Comparison of ENCODE assay signal across 26 mouse cellular contexts in genomic region chr14:48736969-48737860, GRCm38 (mm10).
DNase-seq lines count a peak whose midpoint lies in the region; ATAC-seq lines count a peak whose summit lies in the region.
"Had no signal": no experiment of that assay in that cellular context is flagged by ENCODE, and none has a peak within 500 bp of the region (broad histone marks: within the 10 kb centered on the region; RNA-seq: fewer than 3 reads in every experiment).

No protein-coding gene starts in this region.

- no peak overlapping the region for H3K4me2 ChIP-seq in forebrain, embryonic 14.5 days (ENCODE audit: low read length)
- H3K4me2 ChIP-seq in forebrain, embryonic 13.5 days, result no peak overlapping the region
- peak overlapping the region; percentile 21; the same call in 1 of the 2 replicates for H3K4me2 ChIP-seq in midbrain, embryonic 11.5 days
- no peak overlapping the region for H3K4me2 ChIP-seq in midbrain, embryonic 16.5 days (ENCODE audit: low read length)
- no peak overlapping the region for H3K4me2 ChIP-seq in midbrain, embryonic 15.5 days
- H3K4me2 ChIP-seq in heart, embryonic 11.5 days, result no peak overlapping the region
- H3K4me2 ChIP-seq: heart, embryonic 15.5 days; hindbrain, embryonic 15.5 days; intestine, embryonic 15.5 days; limb, embryonic 13.5 days; liver, embryonic 13.5 days; lung, embryonic 14.5 days; neural tube, embryonic 13.5 days; stomach, embryonic 15.5 days had no signal

- H3K27me3 ChIP-seq in forebrain, embryonic 14.5 days (replicated peaks; ENCODE audit: control insufficient read depth, insufficient read depth, low read length), result peaks cover 27% of the 10 kb centered on the region
- H3K27me3 ChIP-seq in forebrain, embryonic 13.5 days, result peaks cover 46% of the 10 kb centered on the region
- H3K27me3 ChIP-seq in midbrain, embryonic 11.5 days (ENCODE audit: control insufficient read depth, insufficient read depth, low read length), result no peaks in the 10 kb centered on the region
- H3K27me3 ChIP-seq in midbrain, embryonic 16.5 days (ENCODE audit: control insufficient read depth, insufficient read depth, low read depth, low read length), result no peaks in the 10 kb centered on the region
- H3K27me3 ChIP-seq in embryonic facial prominence, embryonic 10.5 days (replicated peaks; ENCODE audit: low read depth, poor library complexity, severe bottlenecking), result no peaks in the 10 kb centered on the region; the same call in none of the 2 replicates
- no peaks in the 10 kb centered on the region for H3K27me3 ChIP-seq in midbrain, embryonic 15.5 days (replicated peaks)
- H3K27me3 ChIP-seq in heart, embryonic 11.5 days (ENCODE audit: control insufficient read depth, insufficient read depth, low read length), result no peaks in the 10 kb centered on the region
- H3K27me3 ChIP-seq: heart, embryonic 15.5 days; hindbrain, embryonic 15.5 days; intestine, embryonic 15.5 days; limb, embryonic 13.5 days; liver, embryonic 13.5 days; stomach, embryonic 15.5 days had no signal

- H3K36me3 ChIP-seq in forebrain, embryonic 14.5 days (ENCODE audit: control insufficient read depth, insufficient read depth, low read length), result no peaks in the 10 kb centered on the region
- no peaks in the 10 kb centered on the region for H3K36me3 ChIP-seq in forebrain, embryonic 13.5 days (ENCODE audit: poor library complexity, severe bottlenecking)
- no peaks in the 10 kb centered on the region for H3K36me3 ChIP-seq in midbrain, embryonic 11.5 days (ENCODE audit: control insufficient read depth, insufficient read depth, low read length)
- no peaks in the 10 kb centered on the region for H3K36me3 ChIP-seq in midbrain, embryonic 16.5 days (ENCODE audit: control insufficient read depth, insufficient read depth, low read length)
- no peaks in the 10 kb centered on the region for H3K36me3 ChIP-seq in embryonic facial prominence, embryonic 10.5 days (replicated peaks)
- no peaks in the 10 kb centered on the region for H3K36me3 ChIP-seq in midbrain, embryonic 15.5 days (replicated peaks)
- no peaks in the 10 kb centered on the region for H3K36me3 ChIP-seq in heart, embryonic 11.5 days (ENCODE audit: control insufficient read depth, insufficient read depth, low read length)
- H3K36me3 ChIP-seq: heart, embryonic 15.5 days; hindbrain, embryonic 15.5 days; intestine, embryonic 15.5 days; limb, embryonic 13.5 days; liver, embryonic 13.5 days; neural tube, embryonic 13.5 days; stomach, embryonic 15.5 days had no signal

- ATAC-seq in forebrain, embryonic 14.5 days, result no peak
- no peak for ATAC-seq in forebrain, embryonic 13.5 days
- peak; percentile 30; the same call in 1 of the 2 replicates for ATAC-seq in midbrain, embryonic 11.5 days (ENCODE audit: low FRiP score)
- ATAC-seq in midbrain, embryonic 16.5 days, result no peak
- no peak for ATAC-seq in midbrain, embryonic 15.5 days (replicated peaks)
- ATAC-seq in heart, embryonic 11.5 days (replicated peaks; ENCODE audit: insufficient number of reproducible peaks, low FRiP score, low TSS enrichment), result no peak
- ATAC-seq: intestine, embryonic 15.5 days had no signal

- H3K4me3 ChIP-seq in forebrain, embryonic 14.5 days (ENCODE audit: low read depth, low read length), result no peak overlapping the region
- H3K4me3 ChIP-seq in forebrain, embryonic 13.5 days, result no peak overlapping the region
- no peak overlapping the region for H3K4me3 ChIP-seq in midbrain, embryonic 11.5 days (ENCODE audit: low read depth, low read length)
- H3K4me3 ChIP-seq in midbrain, embryonic 16.5 days (ENCODE audit: low read depth, low read length), result no peak overlapping the region
- no peak overlapping the region for H3K4me3 ChIP-seq in embryonic facial prominence, embryonic 10.5 days
- H3K4me3 ChIP-seq in midbrain, embryonic 15.5 days, result no peak overlapping the region
- no peak overlapping the region for H3K4me3 ChIP-seq in heart, embryonic 11.5 days (ENCODE audit: low read depth, low read length)
- H3K4me3 ChIP-seq: heart, adult 2 months; heart, embryonic 15.5 days; hindbrain, embryonic 15.5 days; intestine, embryonic 15.5 days; limb, embryonic 13.5 days; liver, embryonic 13.5 days; myocyte; neural tube, embryonic 13.5 days; stomach, embryonic 15.5 days had no signal

- DNase-seq in forebrain, embryonic 14.5 days (ENCODE audit: low spot score), result peak; percentile 19
- DNase-seq in midbrain, embryonic 11.5 days (ENCODE audit: low spot score, missing footprints), result peak; percentile 94
- peak; percentile 18 for DNase-seq in embryonic facial prominence, embryonic 10.5 days (ENCODE audit: low spot score)
- DNase-seq in spleen, postnatal 10 days (ENCODE audit: low spot score in 2 of 2), result no peak
- DNase-seq: cerebellum, adult 11-12 months; gastrocnemius, postnatal 25 days; heart, adult 2 months; heart, postnatal 4 days; kidney, adult 8-10 months; kidney, postnatal 10 days; liver, embryonic 13.5 days; lung, embryonic 14.5 days; lung, postnatal 4 days; thymus, adult 2 months; thymus, postnatal 4 days had no signal

- H3K9me3 ChIP-seq in forebrain, embryonic 14.5 days (replicated peaks; ENCODE audit: control insufficient read depth, low read length), result no peaks in the 10 kb centered on the region
- H3K9me3 ChIP-seq in forebrain, embryonic 13.5 days (replicated peaks), result no peaks in the 10 kb centered on the region; the same call in 1 of the 2 replicates
- no peaks in the 10 kb centered on the region for H3K9me3 ChIP-seq in midbrain, embryonic 11.5 days (ENCODE audit: control insufficient read depth, low read length)
- no peaks in the 10 kb centered on the region for H3K9me3 ChIP-seq in midbrain, embryonic 16.5 days (replicated peaks; ENCODE audit: control insufficient read depth, low read length, poor library complexity, severe bottlenecking)
- H3K9me3 ChIP-seq in embryonic facial prominence, embryonic 10.5 days, result no peaks in the 10 kb centered on the region
- H3K9me3 ChIP-seq in midbrain, embryonic 15.5 days, result no peaks in the 10 kb centered on the region
- no peaks in the 10 kb centered on the region for H3K9me3 ChIP-seq in heart, embryonic 11.5 days (replicated peaks; ENCODE audit: control insufficient read depth, low read length)
- H3K9me3 ChIP-seq: heart, embryonic 15.5 days; hindbrain, embryonic 15.5 days; intestine, embryonic 15.5 days; limb, embryonic 13.5 days; liver, embryonic 13.5 days; neural tube, embryonic 13.5 days; stomach, embryonic 15.5 days had no signal

- 16% methylated on average over 14 of the region's 14 CpGs for WGBS in forebrain, embryonic 14.5 days
- 17% methylated on average over 14 of the region's 14 CpGs for WGBS in forebrain, embryonic 13.5 days
- 20% methylated on average over 14 of the region's 14 CpGs for WGBS in midbrain, embryonic 11.5 days
- 20% methylated on average over 14 of the region's 14 CpGs for WGBS in midbrain, embryonic 16.5 days
- 55% methylated on average over 14 of the region's 14 CpGs for WGBS in embryonic facial prominence, embryonic 10.5 days
- WGBS in midbrain, embryonic 15.5 days, result 21% methylated on average over 14 of the region's 14 CpGs
- WGBS in heart, embryonic 11.5 days (ENCODE audit: insufficient replicate concordance), result 63% methylated on average over 14 of the region's 14 CpGs

- no peak overlapping the region for H3K9ac ChIP-seq in forebrain, embryonic 14.5 days (ENCODE audit: low read length)
- no peak overlapping the region for H3K9ac ChIP-seq in forebrain, embryonic 13.5 days
- H3K9ac ChIP-seq in midbrain, embryonic 11.5 days (ENCODE audit: low read length), result peak overlapping the region; percentile 6
- no peak overlapping the region for H3K9ac ChIP-seq in midbrain, embryonic 16.5 days (ENCODE audit: low read depth, low read length)
- H3K9ac ChIP-seq in midbrain, embryonic 15.5 days, result no peak overlapping the region
- H3K9ac ChIP-seq in heart, embryonic 11.5 days (ENCODE audit: low read depth, low read length), result no peak overlapping the region
- H3K9ac ChIP-seq: heart, embryonic 15.5 days; hindbrain, embryonic 15.5 days; intestine, embryonic 15.5 days; limb, embryonic 13.5 days; liver, embryonic 13.5 days; lung, embryonic 14.5 days; neural tube, embryonic 13.5 days; stomach, embryonic 15.5 days had no signal

- peaks cover 4% of the 10 kb centered on the region for H3K4me1 ChIP-seq in forebrain, embryonic 14.5 days (ENCODE audit: control insufficient read depth, insufficient read depth, low read length)
- peaks cover 28% of the 10 kb centered on the region for H3K4me1 ChIP-seq in forebrain, embryonic 13.5 days
- H3K4me1 ChIP-seq in midbrain, embryonic 11.5 days (ENCODE audit: control insufficient read depth, insufficient read depth, low read length), result peaks cover 53% of the 10 kb centered on the region
- peaks cover 4% of the 10 kb centered on the region; the same call in 1 of the 2 replicates for H3K4me1 ChIP-seq in midbrain, embryonic 16.5 days (ENCODE audit: control insufficient read depth, insufficient read depth, low read length)
- peaks cover 27% of the 10 kb centered on the region for H3K4me1 ChIP-seq in embryonic facial prominence, embryonic 10.5 days
- H3K4me1 ChIP-seq in midbrain, embryonic 15.5 days, result peaks cover 19% of the 10 kb centered on the region
- no peaks in the 10 kb centered on the region for H3K4me1 ChIP-seq in heart, embryonic 11.5 days (ENCODE audit: control insufficient read depth, insufficient read depth, low read length)
- H3K4me1 ChIP-seq: heart, embryonic 15.5 days; hindbrain, embryonic 15.5 days; intestine, embryonic 15.5 days; limb, embryonic 13.5 days; liver, embryonic 13.5 days; neural tube, embryonic 13.5 days; stomach, embryonic 15.5 days had no signal

- peak overlapping the region; percentile 11; the same call in 1 of the 2 replicates for H3K27ac ChIP-seq in forebrain, embryonic 14.5 days (ENCODE audit: low read depth, low read length)
- H3K27ac ChIP-seq in forebrain, embryonic 13.5 days, result no peak overlapping the region
- H3K27ac ChIP-seq in midbrain, embryonic 11.5 days (ENCODE audit: low read depth, low read length), result peak overlapping the region; percentile 71
- H3K27ac ChIP-seq in midbrain, embryonic 16.5 days (ENCODE audit: low read length), result no peak overlapping the region
- no peak overlapping the region for H3K27ac ChIP-seq in embryonic facial prominence, embryonic 10.5 days (replicated peaks)
- H3K27ac ChIP-seq in midbrain, embryonic 15.5 days, result peak overlapping the region; percentile 21; the same call in 1 of the 2 replicates
- no peak overlapping the region for H3K27ac ChIP-seq in heart, embryonic 11.5 days (ENCODE audit: low read depth, low read length)
- H3K27ac ChIP-seq: heart, adult 2 months; heart, embryonic 15.5 days; hindbrain, embryonic 15.5 days; intestine, embryonic 15.5 days; limb, embryonic 13.5 days; liver, embryonic 13.5 days; neural tube, embryonic 13.5 days; stomach, embryonic 15.5 days had no signal

Comparison
In these comparisons a context has a peak if more than half of its experiments do, and no peak if none do; other contexts are left out.
1. H3K27ac ChIP-seq: peak in forebrain, embryonic 14.5 days (single experiment), midbrain, embryonic 11.5 days (single experiment) and midbrain, embryonic 15.5 days (single experiment); none in forebrain, embryonic 13.5 days (single experiment), midbrain, embryonic 16.5 days (single experiment), embryonic facial prominence, embryonic 10.5 days (single experiment) and heart, embryonic 11.5 days (single experiment).
2. DNase-seq: peak in forebrain, embryonic 14.5 days (single experiment), midbrain, embryonic 11.5 days (single experiment) and embryonic facial prominence, embryonic 10.5 days (single experiment); none in spleen, postnatal 10 days (0 of 2).